Mouse (Mus musculus) lung, postnatal 0 days (tissue): ENCODE results near the gene Purb.

Source experiments
- CTCF ChIP-seq: IDR thresholded peaks from 2 replicates; pipeline ENCODE4 v1.5.1; 2016; ENCODE audit warnings: antibody characterized with exemption, mild to moderate bottlenecking
- EP300 ChIP-seq: IDR thresholded peaks from 2 replicates; pipeline ENCODE4 v1.6.1; 2016; ENCODE audit warnings: antibody characterized with exemption, mild to moderate bottlenecking, control low read depth

- TF ChIP-seq CTCF, result no peak
- no peak for TF ChIP-seq EP300
Observed at GRCm38 (mm10) chr11:6471493-6471892, 4.2 kb downstream of the Purb start.
